ENCODE assay signal across 12 mouse cellular contexts in genomic region chr13:106721167-106721566, GRCm38 (mm10).
DNase-seq lines count a peak whose midpoint lies in the region; TF ChIP-seq lines count a peak whose summit lies in the region.
"Had no signal": no experiment of that assay in that cellular context is flagged by ENCODE, and none has a peak within 500 bp of the region (broad histone marks: within the 10 kb centered on the region; RNA-seq: fewer than 3 reads in every experiment).

No protein-coding gene starts in this region.

- no peak overlapping the region for H3K4me3 ChIP-seq in kidney, adult 2 months (ENCODE audit: insufficient read depth, low read depth, low read length)
- H3K4me3 ChIP-seq: forebrain, embryonic 12.5 days; liver, embryonic 13.5 days had no signal

- no peaks in the 10 kb centered on the region for H3K4me1 ChIP-seq in kidney, adult 2 months (ENCODE audit: control insufficient read depth, insufficient read depth, low read length)
- H3K4me1 ChIP-seq: forebrain, embryonic 12.5 days; liver, embryonic 13.5 days had no signal

- H3K27me3 ChIP-seq in kidney, adult 2 months (replicated peaks; ENCODE audit: control insufficient read depth, insufficient read depth, low read length): no peaks in the 10 kb centered on the region
- H3K27me3 ChIP-seq: forebrain, embryonic 12.5 days; liver, embryonic 13.5 days had no signal

- no peak overlapping the region for H3K27ac ChIP-seq in kidney, adult 2 months (ENCODE audit: insufficient read depth, low read depth, low read length)
- H3K27ac ChIP-seq: forebrain, embryonic 12.5 days; liver, embryonic 13.5 days had no signal

- DNase-seq in adrenal gland, postnatal 10 days: peak; percentile 6
- no peak for DNase-seq in adrenal gland, adult 8-10 months
- peak; percentile 11 for DNase-seq in kidney, adult 2 months
- no peak for DNase-seq in kidney, postnatal 4 days
- DNase-seq in 3T3-L1 (ENCODE audit: low read depth, low spot score) (peak; percentile 13), adipocyte (ENCODE audit: low spot score) (peak; percentile 3)
- no peak for DNase-seq in frontal cortex, postnatal 25 days (ENCODE audit: low spot score in 2 of 2)
- DNase-seq in left cerebral cortex, adult 8-10 months (ENCODE audit: low spot score in 2 of 2): no peak
- DNase-seq: B cell, adult 2 months; kidney, postnatal 36 days; liver, embryonic 13.5 days had no signal

- no peak for TF ChIP-seq CTCF in kidney, adult 2 months (conservative IDR thresholded peaks at IDR 0.05; ENCODE audit: insufficient read depth, insufficient read length, low read depth, low read length)

- no peak for TF ChIP-seq POLR2A in kidney, adult 2 months (IDR thresholded peaks at IDR 0.05; ENCODE audit: low read depth, low read length)

- no peaks in the 10 kb centered on the region for H3K36me3 ChIP-seq in kidney, adult 2 months (ENCODE audit: control insufficient read depth, insufficient read depth, low read length)
- H3K36me3 ChIP-seq: forebrain, embryonic 12.5 days; liver, embryonic 13.5 days had no signal

- 90% methylated on average over 1 of the region's 1 CpGs for WGBS in kidney, adult 2 months

Comparison
In these comparisons a context has a peak if more than half of its experiments do, and no peak if none do; other contexts are left out.
1. DNase-seq: peak in adrenal gland, postnatal 10 days (single experiment), kidney, adult 2 months (single experiment), 3T3-L1 (single experiment) and adipocyte (single experiment); none in adrenal gland, adult 8-10 months (single experiment), kidney, postnatal 4 days (0 of 2), frontal cortex, postnatal 25 days (0 of 2) and left cerebral cortex, adult 8-10 months (0 of 2).